Mouse (Mus musculus): ENCODE measurements around the gene Tmem205.

DNA sequence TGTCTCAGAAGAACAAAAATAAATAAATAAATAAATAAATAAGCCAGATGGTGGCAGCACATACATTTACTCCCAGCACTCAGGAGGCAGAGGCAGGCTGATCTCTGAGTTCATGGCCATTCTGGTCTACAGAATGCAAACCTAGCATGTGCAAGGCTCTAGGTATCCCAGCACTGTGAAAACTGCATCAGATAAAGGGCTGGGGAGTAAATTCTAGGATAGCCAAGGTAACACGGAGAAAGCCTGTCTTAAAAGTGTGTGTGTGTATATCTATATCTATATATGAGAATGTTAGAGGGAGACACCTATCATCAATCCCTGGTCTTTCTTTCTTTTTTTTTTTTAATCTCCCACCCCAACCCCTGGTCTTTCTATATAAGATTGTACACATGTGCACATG lies 1.9 kb downstream of the Tmem205 start:
- TF ChIP-seq POLR2A (IDR thresholded peaks at IDR 0.05; ENCODE audit: borderline replicate concordance, extremely low read depth, insufficient read depth, insufficient read length, poor library complexity, severe bottlenecking), result no peak
- no peak for TF ChIP-seq CTCF (IDR thresholded peaks at IDR 0.05; ENCODE audit: borderline replicate concordance, extremely low read depth, insufficient read depth, insufficient read length)

All from brain, embryonic 14.5 days (tissue).